Mouse (Mus musculus): ENCODE measurements around the gene H1foo. TPM values are rescaled to one million over a fixed set of nuclear protein-coding genes. Genes with fewer than 3 reads are reported as not detected.

H1foo gene
- total RNA-seq, 2 experiments from 2014 or later: not detected

- ATAC-seq (replicated peaks; ENCODE audit: poor library complexity, severe bottlenecking): no peak
Measured at GRCm38 (mm10) chr6:115926416-115926815, 18.3 kb upstream of the H1foo start.

- ATAC-seq (replicated peaks; ENCODE audit: poor library complexity, severe bottlenecking): no peak
Measured at GRCm38 (mm10) chr6:115927292-115928242, 17.2 kb upstream of the H1foo start.

GRCm38 (mm10) chr6:115930018-115930417 lies 14.7 kb upstream of the H1foo start:
- ATAC-seq (replicated peaks; ENCODE audit: poor library complexity, severe bottlenecking): no peak

GRCm38 (mm10) chr6:115931639-115932038 lies 13.1 kb upstream of the H1foo start, which contains the start of gene Rho:
Gene Rho, plus strand, starts transcription at chr6:115931748.
- no peak for ATAC-seq (replicated peaks; ENCODE audit: poor library complexity, severe bottlenecking)

- no peak for ATAC-seq (replicated peaks; ENCODE audit: poor library complexity, severe bottlenecking)
Measured at GRCm38 (mm10) chr6:115932391-115932790, 12.3 kb upstream of the H1foo start.

- no peak for ATAC-seq (replicated peaks; ENCODE audit: poor library complexity, severe bottlenecking)
Measured at GRCm38 (mm10) chr6:115935544-115935943, 9.2 kb upstream of the H1foo start.

- ATAC-seq (replicated peaks; ENCODE audit: poor library complexity, severe bottlenecking): no peak
Measured at GRCm38 (mm10) chr6:115938011-115938410, 6.7 kb upstream of the H1foo start.

- no peak for ATAC-seq (replicated peaks; ENCODE audit: poor library complexity, severe bottlenecking)
Measured at GRCm38 (mm10) chr6:115938798-115939197, 5.9 kb upstream of the H1foo start.

- no peak for ATAC-seq (replicated peaks; ENCODE audit: poor library complexity, severe bottlenecking)
Measured at GRCm38 (mm10) chr6:115940603-115941002, 4.1 kb upstream of the H1foo start.

- peak; percentile 52 for ATAC-seq (replicated peaks; ENCODE audit: poor library complexity, severe bottlenecking)
Measured at GRCm38 (mm10) chr6:115941128-115941527, 3.6 kb upstream of the H1foo start.

GRCm38 (mm10) chr6:115943498-115944427 lies 975 bp upstream of the H1foo start:
- ATAC-seq (replicated peaks; ENCODE audit: poor library complexity, severe bottlenecking): no peak

- ATAC-seq (replicated peaks; ENCODE audit: poor library complexity, severe bottlenecking): no peak
Measured at GRCm38 (mm10) chr6:115945633-115946032, 895 bp downstream of the H1foo start.

GRCm38 (mm10) chr6:115946389-115946788 lies 1.7 kb downstream of the H1foo start:
- peak; percentile 81 for ATAC-seq (replicated peaks; ENCODE audit: poor library complexity, severe bottlenecking)

- no peak for ATAC-seq (replicated peaks; ENCODE audit: poor library complexity, severe bottlenecking)
Measured at GRCm38 (mm10) chr6:115954506-115955074, 9.9 kb downstream of the H1foo start.

GRCm38 (mm10) chr6:115955169-115955568 lies 10.4 kb downstream of the H1foo start:
- ATAC-seq (replicated peaks; ENCODE audit: poor library complexity, severe bottlenecking): no peak

- no peak for ATAC-seq (replicated peaks; ENCODE audit: poor library complexity, severe bottlenecking)
Measured at GRCm38 (mm10) chr6:115955664-115956063, 10.9 kb downstream of the H1foo start.

- ATAC-seq (replicated peaks; ENCODE audit: poor library complexity, severe bottlenecking): no peak
Measured at GRCm38 (mm10) chr6:115956418-115956921, 11.7 kb downstream of the H1foo start.

GRCm38 (mm10) chr6:115956922-115957601 lies 12.3 kb downstream of the H1foo start:
- ATAC-seq (replicated peaks; ENCODE audit: poor library complexity, severe bottlenecking): 0 out of 2 replicates have a peak, but pooled peaks have one; percentile 17

GRCm38 (mm10) chr6:115957681-115958080 lies 12.9 kb downstream of the H1foo start:
- ATAC-seq (replicated peaks; ENCODE audit: poor library complexity, severe bottlenecking): no peak

- ATAC-seq (replicated peaks; ENCODE audit: poor library complexity, severe bottlenecking): no peak
Measured at GRCm38 (mm10) chr6:115958445-115958844, 13.7 kb downstream of the H1foo start.

All from granulocyte monocyte progenitor cell, adult 5-6 weeks (primary cell).